Mouse (Mus musculus): ENCODE results near the gene Gm3625. TPM values are rescaled to one million over a fixed set of nuclear protein-coding genes. Genes with fewer than 3 reads are reported as not detected.

Gene Gm3625
- polyA plus RNA-seq (2015; fragmentation: Nextera tagmentation; extraction: Ambion mirVana) = not detected in 2 replicates

DNA sequence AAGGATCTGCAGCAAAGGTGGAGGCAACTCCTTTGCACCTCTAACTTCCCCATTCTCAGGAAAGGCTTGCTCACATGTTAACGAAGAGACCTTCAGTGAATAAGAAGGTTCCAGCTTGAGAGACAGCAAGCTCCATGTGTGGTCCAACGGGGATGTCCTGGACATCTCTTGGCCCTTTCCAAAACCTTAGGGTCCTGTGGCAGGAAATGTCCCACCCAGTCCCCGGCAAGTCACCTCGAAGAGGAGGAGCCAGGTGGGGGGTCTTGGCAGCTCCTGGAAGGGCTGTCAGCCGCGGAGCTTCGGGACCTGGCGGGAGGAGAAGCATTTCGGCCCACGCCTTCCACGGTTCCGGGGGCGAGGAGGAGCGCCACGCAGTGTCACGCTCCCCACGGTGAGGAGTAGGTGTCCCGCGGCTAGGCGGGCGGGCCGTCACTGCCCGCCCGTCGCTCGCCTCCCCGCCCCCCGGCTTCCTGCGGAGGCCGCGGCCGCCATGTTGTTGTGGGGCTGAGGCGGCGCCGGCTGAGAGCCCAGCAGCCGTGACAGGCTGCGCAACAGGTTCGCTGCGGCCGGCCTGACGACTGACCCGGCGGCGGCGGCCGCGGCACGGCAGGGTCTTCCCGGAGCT lies at the start of gene Gm3625, which contains the start of gene Itsn2:
Gene Gm3625, minus strand, starts transcription at position 387 of the 625 bp plus-strand sequence.
Gene Itsn2, plus strand, starts transcription at position 98 of the 625 bp plus-strand sequence.
- H3K27ac ChIP-seq (ENCODE audit: low read length) = peak within 1 kb of the TSS; percentile 91
- under 1% methylated on average over 43 of the region's 49 CpGs for WGBS
- H3K27me3 ChIP-seq (replicated peaks; ENCODE audit: control insufficient read depth, insufficient read depth, low read length) = no peaks in the 10 kb centered on the region
- no peaks in the 10 kb centered on the region; the same call in 1 of the 2 replicates for H3K36me3 ChIP-seq (ENCODE audit: control insufficient read depth, insufficient read depth, low read length)
- H3K4me1 ChIP-seq (ENCODE audit: control insufficient read depth, insufficient read depth, low read length) = peaks cover 8% of the 10 kb centered on the region
- peak; percentile 90 for ATAC-seq
- H3K4me2 ChIP-seq (ENCODE audit: low read depth, low read length) = peak within 1 kb of the TSS; percentile 73
- H3K9me3 ChIP-seq (ENCODE audit: control insufficient read depth, low read length) = no peaks in the 10 kb centered on the region
- H3K9ac ChIP-seq (ENCODE audit: low read depth, low read length) = peak within 1 kb of the TSS; percentile 94
- H3K4me3 ChIP-seq (ENCODE audit: low read length) = peak within 1 kb of the TSS; percentile 84

DNA sequence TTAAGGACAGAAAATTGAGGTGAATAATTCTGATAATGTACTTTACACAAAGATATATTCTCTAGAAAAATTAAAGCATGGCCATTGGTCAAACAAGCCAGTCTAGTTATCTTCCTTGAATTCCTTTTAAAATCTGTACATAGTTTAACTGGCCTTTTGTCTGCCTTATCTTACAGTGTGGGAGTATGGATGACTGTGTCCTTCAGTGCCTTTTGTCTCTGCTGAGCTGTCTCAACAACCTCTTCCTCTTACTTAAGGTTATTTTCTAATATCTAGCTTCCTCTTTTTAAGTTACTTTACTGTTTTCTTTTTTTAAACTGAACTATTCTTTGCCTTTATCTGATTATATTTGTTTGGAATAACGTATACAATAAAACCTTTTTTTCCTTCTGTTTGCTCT lies 48.0 kb upstream of the Gm3625 start:
- no peaks in the 10 kb centered on the region for H3K9me3 ChIP-seq (ENCODE audit: control insufficient read depth, low read length)
- H3K4me2 ChIP-seq (ENCODE audit: low read depth, low read length) = no peak overlapping the region
- H3K36me3 ChIP-seq (ENCODE audit: control insufficient read depth, insufficient read depth, low read length) = peaks cover 13% of the 10 kb centered on the region; the same call in 1 of the 2 replicates
- H3K27me3 ChIP-seq (replicated peaks; ENCODE audit: control insufficient read depth, insufficient read depth, low read length) = no peaks in the 10 kb centered on the region
- 83% methylated on average over 1 of the region's 1 CpGs for WGBS
- ATAC-seq = no peak
- no peak overlapping the region for H3K27ac ChIP-seq (ENCODE audit: low read length)
- no peak overlapping the region for H3K9ac ChIP-seq (ENCODE audit: low read depth, low read length)
- H3K4me3 ChIP-seq (ENCODE audit: low read length) = no peak overlapping the region
- no peaks in the 10 kb centered on the region for H3K4me1 ChIP-seq (ENCODE audit: control insufficient read depth, insufficient read depth, low read length)

DNA sequence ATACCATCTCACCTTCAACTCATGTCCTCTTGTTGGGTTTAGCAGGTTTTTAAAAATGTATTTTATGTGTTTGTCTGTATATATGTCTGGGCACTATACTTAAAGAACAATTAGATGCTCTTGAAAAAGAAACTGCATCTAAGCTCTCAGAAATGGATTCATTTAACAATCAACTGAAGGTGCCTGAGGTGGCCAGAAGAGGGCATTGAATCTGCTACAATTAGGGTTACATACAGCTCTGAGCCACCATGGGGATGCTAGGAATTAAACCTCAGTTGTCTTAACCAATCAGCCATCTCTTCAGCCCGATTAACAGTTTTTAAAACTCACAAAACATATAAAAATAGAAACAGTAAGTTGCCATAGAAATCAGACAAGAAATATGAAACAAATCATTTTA lies 45.7 kb upstream of the Gm3625 start:
- Histone ChIP-seq H3K9ac (ENCODE audit: low read depth, low read length) (no peak overlapping the region), H3K4me1 (ENCODE audit: control insufficient read depth, insufficient read depth, low read length) (no peaks in the 10 kb centered on the region), H3K27ac (ENCODE audit: low read length) (no peak overlapping the region), H3K9me3 (ENCODE audit: control insufficient read depth, low read length) (no peaks in the 10 kb centered on the region), H3K36me3 (ENCODE audit: control insufficient read depth, insufficient read depth, low read length) (0 out of 2 replicates have a peak, but pooled peaks cover 12% of the 10 kb centered on the region), H3K4me2 (ENCODE audit: low read depth, low read length) (no peak overlapping the region), H3K4me3 (ENCODE audit: low read length) (no peak overlapping the region), H3K27me3 (replicated peaks; ENCODE audit: control insufficient read depth, insufficient read depth, low read length) (no peaks in the 10 kb centered on the region)
- ATAC-seq = no peak
- WGBS = 84% methylated on average over 1 of the region's 1 CpGs

DNA sequence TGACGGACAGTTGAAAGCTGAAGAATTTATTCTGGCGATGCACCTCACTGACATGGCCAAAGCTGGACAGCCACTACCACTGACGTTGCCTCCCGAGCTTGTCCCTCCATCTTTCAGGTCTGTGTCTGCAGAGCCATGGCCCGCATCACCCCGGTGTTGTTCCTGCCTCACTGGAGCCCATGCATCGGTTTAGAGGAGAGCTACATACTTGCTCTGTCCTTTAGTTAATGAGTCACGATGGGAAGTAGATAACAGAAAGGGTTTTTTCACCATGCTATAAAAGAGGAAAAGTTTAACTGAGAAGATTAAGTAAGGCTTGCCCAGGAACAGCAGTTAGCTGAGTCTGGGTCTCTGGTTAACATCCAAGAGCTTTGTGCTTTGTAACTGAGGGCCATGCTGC lies 40.2 kb upstream of the Gm3625 start:
- Histone ChIP-seq H3K27ac (ENCODE audit: low read length) (no peak overlapping the region), H3K9me3 (ENCODE audit: control insufficient read depth, low read length) (no peaks in the 10 kb centered on the region), H3K4me1 (ENCODE audit: control insufficient read depth, insufficient read depth, low read length) (0 out of 2 replicates have a peak, but pooled peaks cover 2% of the 10 kb centered on the region), H3K27me3 (replicated peaks; ENCODE audit: control insufficient read depth, insufficient read depth, low read length) (no peaks in the 10 kb centered on the region), H3K9ac (ENCODE audit: low read depth, low read length) (no peak overlapping the region), H3K4me3 (ENCODE audit: low read length) (no peak overlapping the region), H3K36me3 (ENCODE audit: control insufficient read depth, insufficient read depth, low read length) (0 out of 2 replicates have a peak, but pooled peaks cover 7% of the 10 kb centered on the region), H3K4me2 (ENCODE audit: low read depth, low read length) (no peak overlapping the region)
- 63% methylated on average over 8 of the region's 8 CpGs for WGBS
- peak; percentile 77 for ATAC-seq

DNA sequence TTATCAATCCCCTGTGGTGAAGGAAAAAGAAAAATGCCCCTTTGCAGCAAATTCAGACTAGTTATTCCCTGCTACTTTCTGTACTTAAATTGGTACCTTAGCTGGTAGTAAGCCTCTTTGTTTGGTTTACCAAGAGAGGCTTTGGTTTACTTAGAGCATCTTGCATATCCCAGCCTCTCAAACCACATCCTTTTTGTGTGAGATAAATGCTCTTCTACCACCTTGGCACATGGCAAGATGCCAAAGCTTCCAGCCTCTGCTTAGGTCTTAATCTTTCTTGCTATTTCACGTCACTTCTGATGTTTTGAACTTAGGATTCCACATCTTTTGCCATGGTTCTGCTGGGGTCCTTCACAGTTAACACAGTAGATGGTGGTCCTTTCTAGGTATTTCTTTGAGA lies 31.5 kb upstream of the Gm3625 start:
- WGBS = 68% methylated on average over 1 of the region's 1 CpGs
- no peaks in the 10 kb centered on the region for H3K36me3 ChIP-seq (ENCODE audit: control insufficient read depth, insufficient read depth, low read length)
- no peak overlapping the region for H3K9ac ChIP-seq (ENCODE audit: low read depth, low read length)
- no peak overlapping the region for H3K4me2 ChIP-seq (ENCODE audit: low read depth, low read length)
- H3K9me3 ChIP-seq (ENCODE audit: control insufficient read depth, low read length) = no peaks in the 10 kb centered on the region
- H3K27me3 ChIP-seq (replicated peaks; ENCODE audit: control insufficient read depth, insufficient read depth, low read length) = no peaks in the 10 kb centered on the region
- H3K4me1 ChIP-seq (ENCODE audit: control insufficient read depth, insufficient read depth, low read length) = no peaks in the 10 kb centered on the region
- H3K27ac ChIP-seq (ENCODE audit: low read length) = no peak overlapping the region
- ATAC-seq = no peak
- no peak overlapping the region for H3K4me3 ChIP-seq (ENCODE audit: low read length)

DNA sequence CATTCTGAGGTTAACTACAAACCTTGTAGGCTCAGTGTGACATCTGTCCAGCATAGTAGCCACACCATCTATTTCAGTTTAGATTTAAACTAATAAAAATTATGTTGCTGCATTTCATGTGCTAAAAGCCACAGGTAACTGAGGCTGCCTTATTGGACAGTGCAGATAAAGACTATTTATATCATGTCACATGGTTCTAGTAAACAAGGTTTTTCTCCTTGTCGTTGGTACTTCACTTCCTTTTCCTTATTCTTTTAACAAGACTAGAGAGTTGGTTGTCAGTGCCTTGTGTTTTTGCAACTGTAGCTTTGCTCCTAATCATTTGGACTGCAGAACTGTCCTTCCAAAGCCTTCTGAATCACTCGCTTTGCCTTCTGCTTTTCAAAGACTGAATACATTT lies 22.0 kb upstream of the Gm3625 start:
- 67% methylated on average over 2 of the region's 2 CpGs for WGBS
- no peak overlapping the region for H3K4me3 ChIP-seq (ENCODE audit: low read length)
- no peaks in the 10 kb centered on the region for H3K27me3 ChIP-seq (replicated peaks; ENCODE audit: control insufficient read depth, insufficient read depth, low read length)
- no peak overlapping the region for H3K9ac ChIP-seq (ENCODE audit: low read depth, low read length)
- no peaks in the 10 kb centered on the region for H3K9me3 ChIP-seq (ENCODE audit: control insufficient read depth, low read length)
- no peak for ATAC-seq
- no peak overlapping the region for H3K27ac ChIP-seq (ENCODE audit: low read length)
- H3K4me2 ChIP-seq (ENCODE audit: low read depth, low read length) = no peak overlapping the region
- H3K4me1 ChIP-seq (ENCODE audit: control insufficient read depth, insufficient read depth, low read length) = no peaks in the 10 kb centered on the region
- no peaks in the 10 kb centered on the region for H3K36me3 ChIP-seq (ENCODE audit: control insufficient read depth, insufficient read depth, low read length)

DNA sequence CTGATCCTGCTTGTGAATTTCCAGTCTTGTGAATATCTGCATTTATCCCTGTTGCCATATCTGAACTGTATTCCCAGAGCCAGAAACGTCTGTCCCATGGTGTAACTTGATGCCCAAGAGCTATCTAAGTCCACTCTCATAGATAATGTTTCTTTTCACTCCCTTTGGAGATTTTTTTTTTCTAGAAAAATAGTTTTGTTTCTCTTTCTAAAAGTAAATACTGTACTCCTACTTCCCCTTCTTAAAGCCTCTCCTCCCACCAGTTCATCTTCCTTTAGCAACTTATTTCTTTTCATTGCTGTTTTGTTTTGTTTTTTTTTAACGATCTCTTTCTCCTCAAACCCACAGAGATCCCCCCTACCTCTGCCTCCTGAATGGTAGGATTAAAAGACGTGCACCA lies 13.9 kb upstream of the Gm3625 start:
- H3K4me3 ChIP-seq (ENCODE audit: low read length) = no peak overlapping the region
- H3K9ac ChIP-seq (ENCODE audit: low read depth, low read length) = no peak overlapping the region
- WGBS = 48% methylated on average over 3 of the region's 3 CpGs
- no peak overlapping the region for H3K27ac ChIP-seq (ENCODE audit: low read length)
- ATAC-seq = no peak
- no peaks in the 10 kb centered on the region for H3K36me3 ChIP-seq (ENCODE audit: control insufficient read depth, insufficient read depth, low read length)
- no peaks in the 10 kb centered on the region for H3K9me3 ChIP-seq (ENCODE audit: control insufficient read depth, low read length)
- no peak overlapping the region for H3K4me2 ChIP-seq (ENCODE audit: low read depth, low read length)
- H3K27me3 ChIP-seq (replicated peaks; ENCODE audit: control insufficient read depth, insufficient read depth, low read length) = no peaks in the 10 kb centered on the region
- peaks cover 3% of the 10 kb centered on the region; the same call in 1 of the 2 replicates for H3K4me1 ChIP-seq (ENCODE audit: control insufficient read depth, insufficient read depth, low read length)

DNA sequence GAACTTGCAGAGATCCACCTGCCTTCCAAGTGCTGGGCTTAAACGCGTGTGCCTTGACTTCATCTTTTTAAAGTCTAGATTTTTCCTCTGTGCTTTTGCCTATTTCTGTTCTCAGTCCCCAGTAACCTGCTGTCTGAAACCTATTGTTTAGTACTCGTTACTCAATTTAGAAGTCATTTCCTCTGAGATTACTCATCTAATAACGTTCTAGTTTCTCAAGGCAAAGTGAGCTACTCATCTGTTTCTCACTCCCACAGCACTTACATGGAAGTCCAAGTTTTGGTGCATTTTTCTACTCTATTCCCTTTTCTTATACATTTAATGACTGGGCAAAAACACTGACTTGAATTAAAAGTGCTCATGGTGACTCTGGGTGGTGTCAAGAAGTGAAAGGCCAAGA lies 7.0 kb upstream of the Gm3625 start:
- Histone ChIP-seq H3K36me3 (ENCODE audit: control insufficient read depth, insufficient read depth, low read length) (no peaks in the 10 kb centered on the region), H3K27ac (ENCODE audit: low read length) (no peak overlapping the region), H3K9ac (ENCODE audit: low read depth, low read length) (no peak overlapping the region), H3K27me3 (replicated peaks; ENCODE audit: control insufficient read depth, insufficient read depth, low read length) (no peaks in the 10 kb centered on the region), H3K9me3 (ENCODE audit: control insufficient read depth, low read length) (no peaks in the 10 kb centered on the region), H3K4me3 (ENCODE audit: low read length) (no peak overlapping the region), H3K4me2 (ENCODE audit: low read depth, low read length) (no peak overlapping the region), H3K4me1 (ENCODE audit: control insufficient read depth, insufficient read depth, low read length) (peaks cover 9% of the 10 kb centered on the region)
- ATAC-seq = no peak
- 71% methylated on average over 4 of the region's 4 CpGs for WGBS

DNA sequence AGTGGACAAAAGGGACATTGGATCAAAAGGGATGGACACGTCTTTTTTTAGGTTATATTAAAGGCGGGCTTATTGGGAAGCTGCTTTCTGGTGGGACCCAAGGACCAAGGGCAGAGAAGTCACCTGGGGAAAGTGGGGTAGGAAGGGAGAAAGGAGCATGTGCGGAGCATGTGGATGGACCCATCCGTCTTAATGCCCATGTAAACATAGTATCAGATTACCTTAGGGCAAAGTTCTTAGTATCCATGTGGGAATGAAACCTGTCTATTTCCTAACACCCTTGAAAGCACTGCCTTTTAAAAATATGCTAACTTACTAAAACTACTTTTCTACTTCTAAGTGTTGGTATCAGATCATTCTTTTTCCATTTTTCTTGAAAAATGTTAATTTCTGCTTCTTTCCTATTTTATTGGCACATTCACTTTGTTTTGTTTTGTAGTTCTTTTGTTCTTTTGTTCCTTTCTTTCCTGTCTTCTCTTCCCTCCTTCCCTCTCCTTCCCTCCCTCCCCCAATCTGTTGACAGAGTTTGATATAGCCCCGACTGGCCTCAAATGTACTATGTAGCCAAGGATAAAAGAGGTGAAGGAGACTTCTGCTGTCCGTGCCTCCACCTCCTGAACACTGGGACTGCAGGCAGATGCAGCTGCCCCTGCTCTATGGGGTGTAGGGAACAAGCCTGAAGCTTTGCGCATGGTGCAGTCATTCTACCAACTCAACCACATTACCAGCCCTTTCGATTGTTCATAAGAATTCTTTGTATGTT lies 6.1 kb upstream of the Gm3625 start:
- no peaks in the 10 kb centered on the region for H3K36me3 ChIP-seq (ENCODE audit: control insufficient read depth, insufficient read depth, low read length)
- H3K4me2 ChIP-seq (ENCODE audit: low read depth, low read length) = 0 out of 2 replicates have a peak overlapping the region, but pooled peaks have one; percentile 20
- ATAC-seq = peak; percentile 91
- WGBS = 51% methylated on average over 8 of the region's 8 CpGs
- no peak overlapping the region for H3K4me3 ChIP-seq (ENCODE audit: low read length)
- peaks cover 13% of the 10 kb centered on the region for H3K4me1 ChIP-seq (ENCODE audit: control insufficient read depth, insufficient read depth, low read length)
- H3K9me3 ChIP-seq (ENCODE audit: control insufficient read depth, low read length) = no peaks in the 10 kb centered on the region
- no peaks in the 10 kb centered on the region for H3K27me3 ChIP-seq (replicated peaks; ENCODE audit: control insufficient read depth, insufficient read depth, low read length)
- H3K27ac ChIP-seq (ENCODE audit: low read length) = no peak overlapping the region
- no peak overlapping the region for H3K9ac ChIP-seq (ENCODE audit: low read depth, low read length)
